Mouse (Mus musculus) NIH3T3 (cell line): ENCODE data around the gene Ppm1g.

Source experiments
- DNase-seq: peaks from one replicate; pipeline ENCODE4 v3.0.0-alpha.2; 2012; ENCODE audit warnings: low read depth

The Ppm1g gene

DNA sequence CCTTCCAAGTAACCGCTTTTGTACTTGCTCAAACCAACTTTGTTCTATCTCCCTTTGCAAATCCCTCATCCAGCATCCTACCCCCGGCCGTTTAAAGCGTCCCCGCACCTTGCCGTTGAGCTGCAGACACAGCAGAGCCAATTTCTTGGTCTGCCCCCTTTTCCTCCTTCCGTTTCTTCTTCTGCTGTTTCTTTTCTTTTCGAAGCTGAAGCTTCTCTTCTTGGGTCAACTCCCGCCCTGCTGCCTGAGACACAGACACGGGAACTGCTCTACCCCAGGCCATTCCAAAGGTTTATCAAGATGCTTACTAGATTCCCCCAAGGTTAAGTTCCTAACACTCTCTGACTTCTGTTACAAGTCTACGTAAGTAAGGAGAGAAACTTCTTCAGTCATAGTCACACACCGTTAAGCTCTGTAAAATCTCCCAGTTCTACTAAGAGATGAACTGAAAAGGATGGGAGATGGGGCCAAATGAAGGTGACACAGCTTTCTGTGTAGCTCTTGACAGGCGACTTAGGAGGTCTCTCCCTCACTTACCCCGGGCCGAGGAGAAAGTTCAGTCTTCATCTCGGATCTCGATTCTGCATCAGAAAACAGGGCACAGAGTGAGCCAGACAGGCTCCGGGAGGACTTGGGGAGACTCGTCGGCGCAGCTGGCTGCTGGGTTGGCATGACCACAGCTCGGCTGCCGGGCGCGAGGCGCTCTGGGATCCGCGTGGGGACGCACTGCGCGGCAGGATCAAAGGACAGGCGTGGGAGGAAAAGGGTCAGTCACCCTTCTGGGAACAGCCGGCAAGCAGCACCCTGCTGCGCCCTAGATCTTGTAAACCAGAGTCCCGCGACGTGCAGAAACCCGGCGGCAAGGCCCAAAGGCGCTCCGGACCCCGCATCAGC is 28.2 kb downstream of the Ppm1g start:
- no peak for DNase-seq

DNA sequence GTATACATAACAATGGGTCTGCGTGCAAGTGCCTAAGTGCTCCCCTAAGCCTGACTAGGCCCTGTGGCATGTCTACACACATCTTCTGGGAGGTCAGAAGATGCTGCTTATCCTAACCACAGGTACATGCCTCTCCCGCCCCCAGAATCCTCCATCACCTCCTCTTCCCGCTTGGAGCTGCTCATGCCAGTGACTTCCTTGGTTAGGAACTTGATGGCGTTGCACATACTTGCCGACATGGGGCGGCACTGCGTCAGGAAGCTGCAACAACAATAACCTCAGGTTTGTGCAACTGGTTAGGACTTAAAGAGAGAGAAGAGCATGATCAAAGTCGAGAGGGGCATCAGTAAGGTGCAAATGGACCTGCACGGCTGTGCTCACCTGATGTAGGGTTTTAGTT is 30.3 kb downstream of the Ppm1g start:
- no peak for DNase-seq

DNA sequence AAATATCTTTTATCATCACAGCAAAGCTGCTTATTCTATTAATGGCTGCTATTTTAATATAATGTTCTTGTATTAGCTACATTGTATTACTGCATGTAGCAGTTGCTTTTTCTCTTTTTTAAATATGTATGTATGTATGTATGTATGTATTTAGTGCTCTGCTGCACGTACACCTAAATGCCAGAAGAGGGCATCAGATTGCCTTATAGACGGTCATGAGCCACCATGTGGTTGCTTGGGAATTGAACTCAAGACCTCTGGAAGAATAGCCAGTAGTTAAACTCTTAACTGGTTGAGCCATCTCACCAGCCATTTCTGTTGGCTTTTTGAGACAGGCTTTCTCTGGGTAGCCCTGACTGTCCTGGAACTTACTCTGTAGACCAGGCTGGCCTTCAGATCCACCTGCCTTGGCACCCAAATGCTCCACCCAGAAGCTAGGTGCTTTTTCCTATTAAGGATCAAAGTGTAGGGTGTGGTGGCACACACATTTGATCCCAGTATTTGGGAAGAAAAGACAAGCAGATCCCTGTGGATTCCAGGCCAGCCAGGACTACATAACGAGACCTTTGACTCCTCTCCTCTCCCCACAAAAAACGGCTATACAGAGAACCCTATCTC is 32.2 kb downstream of the Ppm1g start:
- DNase-seq = peak; percentile 40

- no peak for DNase-seq
Measured at GRCm38 (mm10) chr5:31183678-31184077, 36.8 kb downstream of the Ppm1g start.

DNA sequence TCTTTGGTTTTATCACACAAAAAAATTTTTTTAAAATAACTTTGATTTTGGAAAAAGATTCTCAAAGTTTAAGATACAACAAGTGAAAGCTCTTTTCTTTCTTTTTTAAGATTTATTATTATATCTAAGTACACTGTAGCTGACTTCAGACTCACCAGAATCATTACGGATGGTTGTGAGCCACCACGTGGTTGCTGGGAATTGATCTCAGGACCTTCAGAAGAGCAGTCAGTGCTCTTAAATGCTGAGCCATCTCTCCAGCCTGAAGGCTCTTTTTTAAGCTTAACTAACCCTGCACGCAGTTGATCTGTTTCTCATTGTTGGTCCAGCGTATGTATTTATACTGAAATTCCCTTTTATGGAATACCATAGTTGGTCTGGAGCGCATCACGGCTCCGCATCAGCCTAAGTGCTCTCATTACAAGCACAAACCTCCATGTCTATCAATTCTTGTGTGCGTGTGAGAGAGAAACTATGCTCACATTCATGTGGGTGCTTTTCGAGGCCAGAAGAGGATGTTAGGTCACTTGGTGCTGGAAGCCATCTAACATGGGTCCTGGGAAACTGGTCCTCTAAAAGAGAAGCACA is 39.2 kb downstream of the Ppm1g start:
- no peak for DNase-seq

DNA sequence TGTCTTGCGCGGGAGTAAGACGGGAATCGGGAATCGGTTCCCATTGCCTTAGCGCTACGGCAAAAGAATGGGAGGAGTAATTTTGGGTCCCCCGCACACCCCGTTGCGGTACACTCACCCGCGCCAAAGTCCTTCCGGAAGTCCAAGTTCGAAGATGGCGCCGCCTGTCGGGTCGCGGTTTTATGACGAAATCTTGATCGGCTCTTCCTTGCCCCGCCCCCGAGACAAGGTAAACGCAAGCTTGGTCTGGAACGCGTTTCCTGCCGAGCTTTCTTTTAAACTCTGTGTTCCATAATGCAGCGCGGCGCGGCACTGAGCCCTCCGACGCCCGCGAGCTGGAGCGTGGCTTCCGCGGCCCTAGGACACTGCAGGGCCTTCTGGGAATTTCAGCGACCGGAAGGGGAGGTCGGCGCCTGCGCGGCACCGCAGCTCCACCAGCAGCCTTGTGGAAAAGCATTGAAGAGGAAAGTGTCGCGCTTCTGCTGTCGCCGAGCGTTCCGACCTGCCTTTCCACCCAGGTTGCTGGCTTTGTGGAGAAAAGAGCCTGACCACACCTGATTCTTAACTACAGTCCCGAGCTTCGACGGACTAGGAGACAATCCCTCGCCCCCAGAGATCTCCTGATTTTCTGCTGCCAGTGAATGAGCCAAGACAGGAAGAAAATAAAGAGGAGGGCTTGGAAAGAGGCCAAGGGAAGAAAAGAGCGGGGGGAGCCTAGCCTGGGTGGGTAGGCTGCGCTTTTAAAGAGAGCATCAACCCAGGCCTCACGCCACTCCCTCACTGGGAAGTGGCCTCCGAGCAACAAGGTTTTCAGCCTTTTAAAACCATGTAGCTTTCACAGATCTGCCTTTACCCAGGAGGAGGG is 40.5 kb downstream of the Ppm1g start, which contains the start of the genes Gm29609 and Gtf3c2:
TSS of gene Gm29609 (minus strand) at position 146 of the 865 bp plus-strand sequence.
TSS of gene Gtf3c2 (minus strand) at position 379 of the 865 bp plus-strand sequence.
- peak; percentile 96 for DNase-seq

GRCm38 (mm10) chr5:31179301-31179765 is 41.2 kb downstream of the Ppm1g start:
- peak; percentile 59 for DNase-seq

DNA sequence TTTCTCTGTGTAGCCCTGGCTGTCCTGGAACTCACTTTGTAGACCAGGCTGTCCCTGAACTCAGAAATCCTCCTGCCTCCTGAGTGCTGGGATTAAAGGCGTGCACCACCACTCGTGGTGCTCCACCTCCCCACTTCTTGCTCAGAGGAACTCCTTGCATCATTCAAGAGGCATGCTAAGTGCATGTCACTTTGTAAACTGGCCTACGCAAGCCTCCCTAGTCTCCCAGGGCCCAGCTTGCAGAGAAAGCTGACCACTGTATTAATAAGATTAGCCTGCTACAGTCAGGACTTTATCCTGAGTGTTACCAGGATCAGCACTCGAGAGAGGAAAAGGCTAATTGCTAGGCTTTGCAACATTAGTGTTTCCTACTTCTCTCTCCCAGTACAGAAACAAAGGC is 51.9 kb downstream of the Ppm1g start:
- DNase-seq = no peak

DNA sequence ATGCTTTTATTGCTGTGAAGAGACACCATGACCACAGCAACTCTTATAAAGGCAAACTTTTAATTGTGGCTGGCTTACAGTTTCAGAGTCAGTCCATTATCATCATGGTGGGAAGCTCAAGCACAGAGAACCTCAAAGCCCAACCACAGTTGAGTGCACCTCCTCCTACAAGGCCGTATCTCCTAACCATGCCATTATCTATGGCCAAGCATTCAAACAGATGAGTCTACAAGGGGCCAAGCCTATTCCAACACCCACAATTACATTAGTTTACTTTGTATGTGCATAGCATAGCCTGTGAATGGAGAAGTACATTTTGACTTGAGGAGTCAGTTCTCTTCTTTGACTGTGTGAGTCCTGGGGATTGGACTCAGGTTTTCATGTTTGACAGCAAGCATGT is 55.6 kb downstream of the Ppm1g start:
- no peak for DNase-seq

GRCm38 (mm10) chr5:31162462-31162861 is 58.0 kb downstream of the Ppm1g start:
- no peak for DNase-seq

DNA sequence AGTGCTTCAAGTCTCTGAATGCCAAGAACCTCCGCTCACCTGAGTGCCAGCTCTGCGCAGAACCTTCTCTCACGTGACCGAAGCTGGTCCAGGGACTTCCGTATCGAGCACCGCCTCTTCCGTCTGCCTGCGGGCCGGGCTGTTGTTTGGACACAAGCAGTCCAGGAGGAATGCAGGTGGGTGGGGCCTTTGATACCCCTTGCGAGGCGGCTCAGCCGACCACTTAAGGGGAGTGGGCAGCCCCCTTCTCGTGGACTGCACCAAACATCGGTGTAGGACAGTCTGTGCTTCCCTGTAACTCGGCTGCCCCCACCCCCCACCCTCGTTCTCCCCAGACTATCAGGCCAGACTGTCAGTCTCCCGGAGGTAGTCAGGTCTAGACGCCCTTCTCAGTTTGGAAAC is 66.3 kb downstream of the Ppm1g start, which contains the start of gene Mpv17:
TSS of gene Mpv17 (minus strand) at position 100 of the 402 bp plus-strand sequence.
- peak; percentile 85 for DNase-seq

DNA sequence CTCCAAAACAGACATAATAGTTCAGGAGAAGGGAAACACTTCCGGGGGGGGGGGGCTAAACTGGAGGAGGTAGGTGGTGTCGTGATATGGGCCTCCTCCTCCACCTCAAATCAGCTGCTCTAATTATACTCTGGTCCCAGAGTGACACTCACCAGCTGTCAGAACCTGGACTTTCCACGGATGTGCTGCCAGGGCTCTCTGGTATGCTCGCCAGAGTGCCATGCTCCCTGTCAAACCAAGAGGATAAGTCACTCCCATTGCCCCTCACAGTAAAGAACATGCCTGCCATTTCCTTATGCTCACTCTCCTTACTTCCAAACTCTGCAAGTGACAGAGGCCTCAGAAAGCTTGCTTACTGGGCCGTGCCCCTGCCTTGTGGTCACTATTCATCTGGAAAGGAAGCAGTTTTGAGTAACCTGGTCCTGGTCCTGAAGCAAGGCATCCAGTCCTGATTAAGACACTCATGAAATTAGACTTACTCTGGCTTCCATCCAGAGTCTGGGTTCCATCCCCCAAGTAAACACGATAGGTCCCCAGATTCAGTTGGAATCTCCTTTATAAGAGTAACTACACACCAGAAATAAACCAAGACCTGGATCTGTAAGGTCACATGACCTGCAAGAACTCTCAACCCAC is 66.9 kb downstream of the Ppm1g start:
- no peak for DNase-seq
